Mouse (Mus musculus) brown adipose tissue, adult 24 weeks (tissue): ENCODE measurements around the gene Slc25a39. TPM values are rescaled to one million over a fixed set of nuclear protein-coding genes. Genes with fewer than 3 reads are reported as not detected.
"Not testable (repeated sequence)": the region's sequence is repeated elsewhere in the genome, so short reads cannot be mapped to it uniquely, and the experiment has no call there.

ENCODE experiments used
- H3K27ac ChIP-seq: fragments of 200-500 bp; replicated peaks from 2 replicates; pipeline ENCODE4 v1.5.1; 2012; ENCODE audit warnings: low read depth, mild to moderate bottlenecking, low read length
- H3K4me1 ChIP-seq: fragments of 200-500 bp; 2 replicates; pipeline ENCODE4 v1.6.1; 2012; ENCODE audit warnings: low read length, mixed read lengths; ENCODE audit not compliant: control insufficient read depth, insufficient read depth, insufficient read length
- H3K4me3 ChIP-seq: fragments of 200-500 bp; 2 replicates; pipeline ENCODE4 v1.5.1; 2012; ENCODE audit warnings: low read depth, mild to moderate bottlenecking, low read length, moderate library complexity; ENCODE audit not compliant: insufficient read depth
- polyA plus RNA-seq: library from polyadenylated mRNA; stranded (reverse); fragments of >200 nt; gene quantifications from 2 replicates; pipeline ENCODE4 v1.2.4, GENCODE M21; 2012; ENCODE audit not compliant: missing spikeins, insufficient read depth, insufficient read length

Slc25a39 gene
- polyA plus RNA-seq, 1 experiment = 609 TPM

DNA sequence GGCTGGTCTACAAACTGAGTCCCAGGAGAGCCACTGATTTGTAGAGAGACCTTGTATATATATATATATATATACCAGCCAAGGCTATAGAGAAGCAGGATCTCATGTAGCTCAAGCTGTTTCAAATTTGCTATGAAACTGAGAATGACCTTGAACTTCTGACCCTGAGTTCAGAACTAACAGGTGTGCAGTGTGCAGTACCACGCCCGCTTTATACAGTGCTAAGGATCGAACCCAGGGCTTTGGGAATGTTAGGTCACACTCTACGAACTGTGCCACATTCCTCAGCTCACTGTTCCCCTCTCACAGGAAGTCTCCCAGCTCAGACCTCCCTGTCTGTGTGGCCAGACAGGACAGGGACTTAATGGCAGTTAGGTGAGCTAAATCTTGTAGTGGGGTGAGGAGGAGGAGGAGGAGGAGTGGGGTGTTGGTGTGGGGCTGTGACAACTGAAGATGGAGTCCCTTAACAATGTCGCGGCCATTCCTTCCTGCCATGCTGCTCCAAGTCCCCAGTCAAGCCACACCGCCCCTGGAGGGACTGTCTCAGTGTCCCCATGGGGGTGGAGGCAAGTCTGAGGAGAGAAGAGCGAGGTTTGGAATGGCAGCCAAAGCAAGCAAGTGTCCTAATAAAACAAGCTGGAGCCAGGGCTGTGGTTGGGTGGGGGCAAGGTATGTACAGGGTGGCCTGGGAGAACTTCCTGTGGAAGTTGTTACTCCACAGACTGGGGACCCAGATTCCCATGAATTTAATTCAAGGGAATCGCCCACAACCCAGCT, 40.1 kb downstream of the Slc25a39 start:
- Histone ChIP-seq H3K4me1 (no peaks in the 10 kb centered on the region), H3K4me3 (no peak overlapping the region), H3K27ac (no peak overlapping the region)

DNA sequence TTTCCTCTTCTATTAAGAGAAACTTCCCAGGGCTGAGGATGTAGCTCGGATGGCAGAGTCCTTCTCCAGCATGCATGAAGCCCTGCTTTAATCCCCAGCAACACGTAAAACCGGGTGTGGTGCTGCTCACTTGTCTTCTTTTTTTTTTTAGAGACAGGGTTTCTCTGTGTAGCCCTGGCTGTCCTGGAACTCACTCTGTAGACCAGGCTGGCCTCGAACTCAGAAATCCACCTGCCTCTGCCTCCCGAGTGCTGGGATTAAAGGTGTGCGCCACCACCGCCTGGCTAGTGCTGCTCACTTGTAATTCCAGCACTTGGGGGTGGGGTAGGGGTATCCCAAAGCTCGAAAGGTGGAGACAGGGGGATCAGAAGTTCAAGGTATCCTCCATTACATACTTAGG, 41.6 kb downstream of the Slc25a39 start, which contains the start of gene Slc4a1:
Gene Slc4a1 (minus strand): TSS at position 101 of the 400 bp plus-strand sequence.
- H3K27ac ChIP-seq, H3K4me1 ChIP-seq, H3K4me3 ChIP-seq: not testable (repeated sequence)

DNA sequence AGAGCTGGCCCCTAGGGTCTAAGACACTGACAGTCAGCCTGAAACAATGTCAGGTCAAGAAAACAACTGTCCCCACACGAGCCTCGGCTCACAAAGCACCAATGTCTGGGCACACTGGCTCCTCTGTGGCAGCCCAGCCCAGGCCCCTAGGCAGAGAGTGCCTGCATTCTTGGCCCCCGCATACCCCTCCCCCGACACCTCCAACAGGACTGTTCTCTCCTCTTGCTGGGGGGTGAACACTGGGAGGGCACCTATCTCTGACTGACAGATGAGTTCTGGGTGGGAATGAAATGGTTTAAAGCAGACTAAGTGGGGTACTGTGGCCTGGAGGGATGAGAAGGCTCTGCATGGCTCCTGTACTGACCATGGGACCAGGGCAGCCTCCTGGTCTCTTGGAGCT, 42.0 kb downstream of the Slc25a39 start:
- H3K4me1 ChIP-seq = no peaks in the 10 kb centered on the region
- H3K4me3 ChIP-seq = no peak overlapping the region
- no peak overlapping the region for H3K27ac ChIP-seq

DNA sequence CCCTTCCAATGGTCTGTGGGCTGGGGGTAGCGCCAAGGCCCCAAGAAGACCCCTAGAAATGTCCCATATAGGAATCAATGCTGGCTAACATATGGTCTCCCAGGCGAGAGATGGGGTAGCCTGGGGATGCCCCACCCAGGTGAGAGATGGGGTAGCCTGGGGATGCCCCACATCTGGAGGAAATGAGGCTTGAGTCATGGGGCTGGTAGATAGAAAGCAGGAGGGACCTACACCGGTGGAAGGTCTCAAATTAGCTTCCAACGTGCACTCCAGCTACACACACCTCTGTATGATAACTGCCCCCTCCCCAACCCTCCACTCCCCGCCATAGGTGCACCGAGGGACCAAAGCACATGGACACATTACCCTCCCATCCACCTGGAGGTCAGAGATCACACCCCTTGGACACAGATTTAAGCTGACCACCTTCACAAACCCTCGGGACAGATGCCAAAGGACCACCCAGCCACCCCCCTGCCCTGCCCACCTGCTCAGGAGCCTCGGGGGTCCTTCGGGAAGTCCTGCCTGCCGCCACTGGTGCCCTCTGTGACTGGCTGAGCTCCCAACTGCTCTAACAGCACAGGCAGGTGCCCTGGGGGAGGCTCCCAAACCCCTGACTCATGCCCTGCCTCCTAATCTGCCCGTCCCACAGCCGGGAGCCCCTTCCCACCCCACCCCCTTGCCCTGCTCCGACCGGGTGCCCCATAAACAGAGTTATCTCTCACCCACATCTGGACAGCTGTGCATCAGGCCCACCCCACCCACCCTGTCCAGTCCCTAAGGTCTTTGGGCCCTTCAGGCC, 43.0 kb downstream of the Slc25a39 start:
- Histone ChIP-seq H3K4me1 (no peaks in the 10 kb centered on the region), H3K27ac (no peak overlapping the region), H3K4me3 (no peak overlapping the region)

DNA sequence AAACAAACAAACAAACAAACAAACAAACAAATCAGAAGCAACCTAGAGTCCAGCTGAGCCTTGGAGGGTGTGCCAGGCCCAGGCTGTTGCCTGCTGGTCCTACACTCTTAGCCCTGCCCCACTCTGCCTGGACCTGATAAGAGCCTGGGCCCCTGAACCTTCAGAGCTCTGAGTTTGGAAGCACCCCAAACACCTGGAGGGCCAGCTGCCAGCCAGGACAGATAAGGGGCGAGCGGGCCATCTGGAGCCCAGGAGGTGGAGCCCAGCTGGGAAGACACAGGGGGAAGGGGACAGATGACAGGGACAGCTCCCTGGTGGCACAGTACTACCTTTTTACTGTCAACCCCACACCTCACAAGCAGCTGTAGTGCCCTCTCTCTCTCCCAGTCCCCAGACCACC, 44.1 kb downstream of the Slc25a39 start:
- Histone ChIP-seq H3K4me3 (no peak overlapping the region), H3K4me1 (no peaks in the 10 kb centered on the region), H3K27ac (no peak overlapping the region)

DNA sequence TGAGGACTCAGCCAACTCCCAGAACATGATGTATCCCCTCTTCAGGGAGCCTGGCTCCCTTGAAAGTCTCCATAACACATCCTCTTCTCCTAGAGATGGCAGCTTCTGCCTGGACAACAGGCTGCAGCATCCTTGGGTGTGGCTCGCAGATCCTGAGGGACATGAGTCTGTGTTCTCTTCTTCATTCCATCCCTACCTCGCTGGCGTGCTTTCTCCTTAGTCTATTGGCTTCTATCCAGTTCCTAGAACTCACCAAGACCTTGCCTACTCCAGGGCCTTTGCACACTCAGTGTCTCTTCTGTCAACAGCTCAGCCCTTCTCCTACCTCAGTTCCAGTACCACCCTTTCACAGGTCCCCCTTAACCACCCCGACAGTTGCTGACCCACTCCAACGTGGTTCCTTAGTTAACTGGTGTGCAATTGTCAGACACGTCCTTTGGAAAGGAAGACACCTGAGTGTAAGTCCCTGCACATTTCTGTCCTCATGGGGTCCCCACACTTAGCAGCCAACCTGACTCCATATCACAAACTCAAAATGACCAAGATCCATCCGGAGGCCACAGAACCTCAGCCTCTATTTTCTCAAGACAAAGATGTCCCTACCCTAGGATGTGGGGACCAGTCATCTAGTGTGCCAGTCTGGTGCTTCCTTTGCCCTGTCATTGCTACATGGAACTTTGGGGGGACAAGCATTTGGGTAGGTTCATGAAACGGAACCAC, 45.8 kb downstream of the Slc25a39 start:
- Histone ChIP-seq H3K4me1 (no peaks in the 10 kb centered on the region), H3K4me3 (no peak overlapping the region), H3K27ac (no peak overlapping the region)

DNA sequence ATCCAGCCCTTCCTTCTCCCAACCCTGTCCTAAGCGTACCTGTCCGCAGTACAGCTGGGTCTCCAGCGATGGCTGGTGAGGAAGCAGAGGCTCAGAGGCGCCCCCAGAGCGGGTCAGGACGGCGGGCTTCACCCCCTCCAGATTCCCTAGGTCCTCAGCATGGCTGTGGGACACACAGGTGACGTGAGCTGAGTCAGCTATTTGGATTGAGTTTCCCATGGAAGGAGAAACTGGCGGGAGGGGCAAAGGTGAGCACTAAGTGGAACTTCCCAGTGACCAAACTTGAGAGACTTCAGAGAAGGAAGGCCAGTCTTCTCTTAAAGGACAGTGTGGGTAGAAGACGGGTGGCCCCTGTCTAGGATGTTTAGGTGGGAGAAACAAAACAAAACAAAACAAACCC, 49.4 kb downstream of the Slc25a39 start:
- H3K4me1 ChIP-seq = no peaks in the 10 kb centered on the region
- H3K4me3 ChIP-seq = no peak overlapping the region
- no peak overlapping the region for H3K27ac ChIP-seq

DNA sequence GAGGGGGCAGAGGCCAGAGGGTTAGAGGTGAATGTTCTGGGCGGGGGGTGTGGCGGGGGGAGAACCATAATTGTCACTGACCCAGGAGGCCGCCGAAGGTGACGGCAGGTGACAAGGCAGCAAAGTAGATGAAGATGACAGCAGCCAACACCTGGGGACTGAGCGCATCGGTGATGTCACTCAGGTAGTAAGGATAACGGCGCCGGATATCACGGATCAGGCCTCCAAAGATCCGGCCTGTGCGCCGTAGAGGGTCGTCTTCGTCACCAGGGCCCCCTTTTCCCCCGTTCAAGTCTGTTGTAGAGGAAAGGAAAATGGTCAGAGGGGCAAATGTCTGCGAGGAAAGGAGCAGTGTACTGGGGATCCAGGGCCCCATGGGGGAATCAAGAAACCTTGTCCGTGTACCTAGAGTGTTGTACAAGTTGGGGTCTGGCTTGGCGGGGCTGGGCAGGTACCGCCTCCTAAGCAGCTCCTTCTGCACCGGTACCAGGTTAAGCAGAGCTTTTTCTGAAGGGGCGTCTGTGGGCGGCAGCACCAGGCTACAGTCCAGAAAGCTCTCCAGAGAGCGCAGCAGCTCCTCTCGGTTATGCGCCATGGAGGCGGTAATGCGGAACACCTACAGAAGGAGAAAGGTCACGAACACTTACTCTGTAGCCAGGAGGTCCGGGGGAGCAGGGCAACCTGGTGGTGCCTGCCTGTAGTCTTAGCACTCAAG, 51.0 kb downstream of the Slc25a39 start:
- H3K4me3 ChIP-seq = no peak overlapping the region
- H3K4me1 ChIP-seq = no peaks in the 10 kb centered on the region
- no peak overlapping the region for H3K27ac ChIP-seq

DNA sequence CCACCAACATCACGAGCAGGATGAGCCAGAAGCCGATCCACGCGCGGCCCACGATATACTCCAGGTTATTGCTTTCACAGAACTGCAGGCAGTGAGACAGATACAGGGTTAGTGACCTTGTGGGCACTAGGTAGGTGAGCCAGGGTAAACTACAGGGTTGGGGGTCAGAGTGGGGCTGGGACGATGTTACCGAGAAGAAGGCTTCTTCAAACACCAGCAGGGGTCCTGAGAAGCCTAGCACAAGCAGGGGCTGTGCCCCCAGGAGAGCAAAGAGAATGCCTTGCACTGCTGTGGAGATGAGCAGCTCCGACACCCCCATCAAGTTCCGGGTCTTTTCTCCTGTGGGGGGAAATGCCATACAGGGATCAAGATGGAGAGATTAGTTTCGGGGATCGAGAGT, 51.6 kb downstream of the Slc25a39 start:
- Histone ChIP-seq H3K4me3 (no peak overlapping the region), H3K4me1 (no peaks in the 10 kb centered on the region), H3K27ac (no peak overlapping the region)

DNA sequence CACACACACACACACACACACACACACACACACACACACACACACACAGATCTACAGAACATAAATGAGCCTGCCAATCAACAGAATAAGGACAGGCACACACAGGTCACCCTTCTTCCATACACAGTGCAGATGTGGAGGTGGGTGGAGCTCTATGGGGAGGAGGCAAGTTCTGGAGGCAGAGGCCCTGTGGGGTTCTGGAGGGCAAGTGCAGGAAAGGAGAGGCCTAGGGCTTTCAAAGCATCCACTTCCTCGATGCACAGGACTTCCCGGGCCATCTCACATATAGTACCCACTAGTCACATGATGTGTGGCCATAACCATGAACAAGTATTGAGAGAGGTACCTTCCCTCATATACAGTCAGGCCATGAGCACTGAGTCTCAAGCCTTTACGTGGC, 52.2 kb downstream of the Slc25a39 start:
- Histone ChIP-seq H3K4me1 (no peaks in the 10 kb centered on the region), H3K4me3 (no peak overlapping the region), H3K27ac (no peak overlapping the region)

DNA sequence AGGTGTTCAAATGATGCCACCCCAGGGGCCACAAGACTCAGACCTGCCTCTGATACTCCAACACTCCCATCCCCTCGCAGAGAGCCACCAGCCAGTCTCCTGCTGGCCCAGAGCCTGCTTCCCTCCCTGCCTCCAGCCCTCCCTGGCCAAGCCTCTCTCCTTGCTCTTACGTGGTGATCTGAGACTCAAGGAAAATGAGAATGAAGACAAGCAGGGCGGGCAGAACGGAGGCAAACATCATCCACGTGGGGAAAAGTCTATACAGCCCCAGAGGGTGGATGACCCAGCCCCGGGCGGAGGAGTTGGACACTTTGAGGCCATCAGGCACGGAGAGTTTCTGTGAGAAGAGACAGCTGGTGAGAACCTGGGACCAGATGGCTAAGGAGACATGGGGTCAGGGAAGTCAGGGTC, 54.7 kb downstream of the Slc25a39 start:
- Histone ChIP-seq H3K27ac (no peak overlapping the region), H3K4me3 (no peak overlapping the region), H3K4me1 (no peaks in the 10 kb centered on the region)

Other genes starting within 250 kb of the Slc25a39 start
- gene Lsm12, start 222.7 kb downstream of the Slc25a39 start, polyA plus RNA-seq = 93.7 and 101 TPM in 2 replicates
- gene G6pc3, start 218.3 kb downstream of the Slc25a39 start, polyA plus RNA-seq = 41.4 and 51.7 TPM in 2 replicates
- 42.2 and 61.6 TPM in 2 replicates for gene Hdac5, start 177.8 kb downstream of the Slc25a39 start, polyA plus RNA-seq
- not detected in 2 replicates for gene BC030867, start 159.1 kb downstream of the Slc25a39 start, polyA plus RNA-seq
- gene Asb16, start 139.2 kb downstream of the Slc25a39 start, polyA plus RNA-seq = 0.48 and 1.0 TPM in 2 replicates
- gene Tmub2, start 123.0 kb downstream of the Slc25a39 start, polyA plus RNA-seq = 20.5 and 24.2 TPM in 2 replicates
- 11.6 and 13.1 TPM in 2 replicates for gene Atxn7l3, start 111.3 kb downstream of the Slc25a39 start, polyA plus RNA-seq
- 41.7 and 47.6 TPM in 2 replicates for gene Ubtf, start 88.2 kb downstream of the Slc25a39 start, polyA plus RNA-seq
- 1.2 TPM in 1 of 2 replicates, not detected in the other for gene Slc4a1, start 41.7 kb downstream of the Slc25a39 start, polyA plus RNA-seq
- gene Rundc3a, start 14.5 kb downstream of the Slc25a39 start, polyA plus RNA-seq = not detected in 2 replicates
- 57.5 and 78.8 TPM in 2 replicates for gene Grn, start 22.4 kb upstream of the Slc25a39 start, polyA plus RNA-seq
- 0.63 and 1.0 TPM in 2 replicates for gene Fam171a2, start 39.7 kb upstream of the Slc25a39 start, polyA plus RNA-seq
- gene Itga2b, start 62.2 kb upstream of the Slc25a39 start, polyA plus RNA-seq = 1.4 and 2.0 TPM in 2 replicates
- 7.7 and 15.2 TPM in 2 replicates for gene Gpatch8, start 148.4 kb upstream of the Slc25a39 start, polyA plus RNA-seq
- not detected in 2 replicates for gene Gm11627, start 171.5 kb upstream of the Slc25a39 start, polyA plus RNA-seq
- 0.42 and 1.3 TPM in 2 replicates for gene Fzd2, start 196.4 kb upstream of the Slc25a39 start, polyA plus RNA-seq